Mouse (Mus musculus) large intestine, adult 2 months (tissue): ENCODE measurements around the gene Lipo3. TPM values are rescaled to one million over a fixed set of nuclear protein-coding genes. Genes with fewer than 3 reads are reported as not detected.
A peak's percentile ranks its signal among the peaks of the same experiment; 100 is the strongest.
"Not testable (repeated sequence)": the region's sequence is repeated elsewhere in the genome, so short reads cannot be mapped to it uniquely, and the experiment has no call there.

Experiments used
- DNase-seq: peaks from one replicate; pipeline ENCODE4 v3.0.0-alpha.2; 2012; ENCODE audit warnings: low read depth, low spot score
- WGBS: fragments of 180-500 bp; shearing (Covaris S2); methylation state at CpG from one replicate; pipeline ENCODE4 v1.1.7; 2018; 5-methylcytosine and 5-hydroxymethylcytosine counted together
- polyA plus RNA-seq: library from polyadenylated mRNA; depleted of rRNA; stranded (reverse); fragments of >200 nt; gene quantifications from 2 replicates; pipeline ENCODE4 v1.2.3, GENCODE M21; 2012; rRNA removed

Lipo3 gene
- polyA plus RNA-seq: 2.1 and 2.7 TPM in 2 replicates

GRCm38 (mm10) chr19:33761287-33762086 lies at the start of gene Lipo3:
TSS of gene Lipo3 (minus strand) at chr19:33761951.
- WGBS: 57% methylated on average over 13 of the region's 41 CpGs
- DNase-seq: not testable (repeated sequence)

- not testable (repeated sequence) for DNase-seq
Observed at GRCm38 (mm10) chr19:33787359-33787758, 25.6 kb upstream of the Lipo3 start, which contains the start of gene Lipo1. TSS of gene Lipo1 (minus strand) at chr19:33787459.

- WGBS: 85% methylated on average over 12 of the region's 12 CpGs
- DNase-seq: no peak
Observed at GRCm38 (mm10) chr19:33786576-33787277, 25.0 kb upstream of the Lipo3 start.

- DNase-seq: not testable (repeated sequence)
- WGBS: 90% methylated on average over 1 of the region's 1 CpGs
Observed at GRCm38 (mm10) chr19:33751259-33751658, 10.5 kb downstream of the Lipo3 start, which contains the start of gene Lipo2. TSS of gene Lipo2 (minus strand) at chr19:33751359.

- not testable (repeated sequence) for DNase-seq
Observed at GRCm38 (mm10) chr19:33625152-33625551, 136.6 kb downstream of the Lipo3 start, which contains the start of gene Gm8978. TSS of gene Gm8978 (minus strand) at chr19:33625252.

GRCm38 (mm10) chr19:33589626-33590302 lies 172.0 kb downstream of the Lipo3 start:
- DNase-seq: peak; percentile 21
- WGBS: 10% methylated on average over 10 of the region's 38 CpGs

- WGBS: 90% methylated on average over 5 of the region's 5 CpGs
- DNase-seq: not testable (repeated sequence)
Observed at GRCm38 (mm10) chr19:33568551-33568950, 193.2 kb downstream of the Lipo3 start.

GRCm38 (mm10) chr19:33517680-33518079 lies 244.1 kb downstream of the Lipo3 start, which contains the start of gene Lipo4:
TSS of gene Lipo4 (minus strand) at chr19:33517780.
- DNase-seq: no peak

Other genes with a start within 250 kb of the Lipo3 start
- not detected in 2 replicates for gene Lipo4, start 244.2 kb downstream of the Lipo3 start, polyA plus RNA-seq
- not detected in 2 replicates for gene Gm8978, start 136.7 kb downstream of the Lipo3 start, polyA plus RNA-seq
- gene Lipo2, start 10.6 kb downstream of the Lipo3 start, polyA plus RNA-seq: not detected in 2 replicates
- not detected in 2 replicates for gene Lipo1, start 25.5 kb upstream of the Lipo3 start, polyA plus RNA-seq
- not detected in 2 replicates for gene Lipf, start 199.2 kb upstream of the Lipo3 start, polyA plus RNA-seq
- 0.07 and 0.15 TPM in 2 replicates for gene Lipk, start 246.3 kb upstream of the Lipo3 start, polyA plus RNA-seq